Mouse (Mus musculus) cerebellum, adult 2 months (tissue): ENCODE measurements around the gene Klhl29. TPM values are rescaled to one million over a fixed set of nuclear protein-coding genes. Genes with fewer than 3 reads are reported as not detected.

Experiments used
- DNase-seq, 2 experiments: peaks; one replicate each; pipeline ENCODE4 v3.0.0; 2021
- H3K27ac ChIP-seq: fragments of 200-500 bp; 2 replicates; pipeline ENCODE4 v1.5.1; 2012; ENCODE audit warnings: low read length, control low read depth, inconsistent platforms; ENCODE audit not compliant: insufficient read depth
- H3K27me3 ChIP-seq: fragments of 200-500 bp; 2 replicates; pipeline ENCODE4 v1.6.1; 2012; ENCODE audit warnings: inconsistent platforms, mild to moderate bottlenecking, low read length, moderate library complexity; ENCODE audit not compliant: control insufficient read depth, insufficient read depth
- H3K4me1 ChIP-seq: fragments of 200-500 bp; 2 replicates; pipeline ENCODE4 v1.6.1; 2011; ENCODE audit warnings: low read length; ENCODE audit not compliant: control insufficient read depth, insufficient read depth
- H3K4me3 ChIP-seq: fragments of 200-500 bp; replicated peaks from 2 replicates; pipeline ENCODE3; 2011; ENCODE audit warnings: mild to moderate bottlenecking, low read depth, low read length, control low read depth; ENCODE audit not compliant: insufficient read depth
- CTCF ChIP-seq: fragments of 200-500 bp; IDR thresholded peaks from 2 replicates; pipeline ENCODE4 v1.5.1; 2011; ENCODE audit warnings: low read depth, mild to moderate bottlenecking, control low read depth, low read length, moderate library complexity, borderline replicate concordance; ENCODE audit not compliant: insufficient read depth
- POLR2A ChIP-seq: fragments of 200-500 bp; IDR thresholded peaks from 2 replicates; pipeline ENCODE4 v1.6.1; 2011; ENCODE audit warnings: low read length, control low read depth, borderline replicate concordance; ENCODE audit not compliant: insufficient read depth
- WGBS: fragments of 180-500 bp; shearing (Covaris S2); methylation state at CpG from one replicate; pipeline ENCODE4 v1.1.7; 2018; 5-methylcytosine and 5-hydroxymethylcytosine counted together
- polyA plus RNA-seq: library from polyadenylated mRNA; depleted of rRNA; stranded (reverse); fragments of >200 nt; gene quantifications from 2 replicates; pipeline ENCODE4 v1.2.3, GENCODE M21; 2012

Klhl29 gene
- polyA plus RNA-seq, 1 experiment = 15.2 TPM

DNA sequence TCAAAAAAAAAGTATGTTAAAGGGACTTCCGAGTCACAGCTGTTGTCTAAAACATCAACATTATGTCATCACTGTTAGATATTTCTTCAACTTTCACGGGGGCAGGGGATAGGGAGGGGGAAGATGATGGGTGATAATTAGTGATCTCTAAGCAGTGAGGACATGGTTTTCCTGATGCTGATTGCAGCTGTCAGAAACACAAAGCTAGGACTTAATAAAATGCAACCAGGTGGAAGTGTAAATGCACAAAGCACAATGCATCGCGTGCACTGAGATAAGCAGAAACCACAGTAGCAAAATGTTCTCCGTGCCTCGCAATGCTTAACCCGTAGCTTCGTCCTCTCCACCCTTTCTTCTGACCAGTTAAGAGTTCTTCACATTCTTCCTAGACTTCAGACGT is 105.5 kb downstream of the Klhl29 start:
- 84% methylated on average over 9 of the region's 9 CpGs for WGBS
- TF ChIP-seq CTCF (no peak), POLR2A (no peak)
- Histone ChIP-seq H3K27ac (no peak overlapping the region), H3K4me1 (no peaks in the 10 kb centered on the region; the same call in 1 of the 2 replicates), H3K27me3 (no peaks in the 10 kb centered on the region), H3K4me3 (no peak overlapping the region)
- no peak for DNase-seq

DNA sequence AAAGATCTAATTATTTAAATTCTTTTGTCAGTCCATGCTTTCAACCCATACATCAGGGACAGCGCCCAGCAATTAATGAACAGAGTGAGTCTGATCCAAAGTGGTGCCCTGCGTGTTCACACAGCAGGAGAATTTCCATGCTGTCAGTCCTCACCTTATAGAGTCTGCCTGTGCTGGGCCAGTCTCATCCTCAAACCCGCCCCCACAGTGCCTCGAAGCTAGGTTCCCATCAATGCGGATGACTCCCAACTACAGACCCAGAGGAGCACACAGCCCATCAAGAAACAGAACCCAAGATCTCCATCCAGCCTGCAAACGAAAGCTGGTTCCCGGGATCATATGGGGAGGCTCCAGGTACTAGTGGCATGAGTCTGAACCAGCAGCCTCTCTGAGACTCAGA is 106.4 kb downstream of the Klhl29 start:
- TF ChIP-seq POLR2A (no peak), CTCF (no peak)
- DNase-seq = no peak
- no peaks in the 10 kb centered on the region; the same call in 1 of the 2 replicates for H3K4me1 ChIP-seq
- 79% methylated on average over 7 of the region's 7 CpGs for WGBS
- H3K27me3 ChIP-seq = no peaks in the 10 kb centered on the region
- no peak overlapping the region for H3K4me3 ChIP-seq
- H3K27ac ChIP-seq = no peak overlapping the region

DNA sequence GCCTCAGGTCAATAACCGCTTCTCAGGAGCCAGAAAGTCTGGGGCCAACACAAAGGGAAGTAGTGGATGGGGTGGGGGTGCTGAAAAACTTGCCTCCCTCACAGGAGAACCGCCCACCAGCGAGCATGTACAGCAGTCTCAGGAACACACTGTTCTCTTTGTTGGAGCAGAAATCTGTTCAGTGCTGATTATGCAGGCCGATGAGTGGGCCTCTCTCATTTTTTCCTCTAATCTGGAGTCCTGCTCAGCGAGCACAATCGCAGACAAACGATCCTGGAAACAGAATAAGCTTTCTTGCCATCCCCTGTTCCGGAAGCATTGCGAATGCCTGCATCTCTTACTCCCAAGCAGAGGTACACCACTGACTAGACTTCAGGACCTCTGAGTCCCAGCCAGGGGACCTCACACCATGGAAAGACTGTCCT is 107.3 kb downstream of the Klhl29 start:
- Histone ChIP-seq H3K27ac (no peak overlapping the region), H3K27me3 (no peaks in the 10 kb centered on the region), H3K4me1 (peaks cover 2% of the 10 kb centered on the region; the same call in 1 of the 2 replicates), H3K4me3 (no peak overlapping the region)
- TF ChIP-seq POLR2A (no peak), CTCF (no peak)
- WGBS = 74% methylated on average over 9 of the region's 9 CpGs
- DNase-seq = no peak

DNA sequence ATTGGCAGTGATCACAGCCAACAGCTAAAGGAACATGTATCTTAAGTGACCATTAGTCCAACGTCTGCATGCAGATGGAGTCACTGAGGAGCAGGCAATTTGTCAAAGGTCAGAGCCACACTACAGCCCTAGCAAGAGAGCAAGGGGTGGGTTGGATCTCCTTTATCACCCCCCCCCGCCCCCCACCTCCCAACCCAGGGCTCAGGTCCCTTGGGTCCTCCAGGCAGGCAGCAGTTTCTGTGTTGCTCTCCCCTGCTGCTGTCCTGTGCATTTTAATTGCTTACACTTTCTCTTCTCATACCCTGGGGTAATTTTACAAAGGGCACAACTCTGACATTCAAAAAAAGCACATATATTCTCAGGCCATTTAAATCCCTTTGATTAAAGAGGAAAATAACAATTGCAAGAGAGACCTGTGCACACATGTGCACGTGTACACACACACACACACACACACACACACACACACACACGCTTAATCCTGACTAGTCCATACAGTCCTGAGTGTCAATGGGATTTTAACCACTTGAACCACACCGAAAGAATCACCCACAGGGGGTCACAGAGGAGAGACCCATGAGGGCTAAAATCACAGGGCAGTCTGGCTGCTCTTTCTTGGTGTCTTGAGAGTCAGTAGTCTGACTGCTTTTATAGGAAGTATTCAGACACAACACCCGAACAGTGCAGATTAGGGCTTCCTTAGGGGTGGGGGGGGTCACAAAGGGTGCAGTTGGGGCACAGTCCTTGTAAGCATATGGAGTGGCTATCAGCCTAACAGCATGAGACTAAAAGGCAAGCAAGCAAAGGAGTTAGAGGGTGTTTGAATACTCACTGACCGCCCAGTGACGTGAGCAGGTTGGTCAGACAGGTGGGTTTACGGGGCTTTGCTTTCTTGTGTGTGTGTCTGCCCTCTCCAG is 108.0 kb downstream of the Klhl29 start:
- WGBS = 85% methylated on average over 9 of the region's 9 CpGs

DNA sequence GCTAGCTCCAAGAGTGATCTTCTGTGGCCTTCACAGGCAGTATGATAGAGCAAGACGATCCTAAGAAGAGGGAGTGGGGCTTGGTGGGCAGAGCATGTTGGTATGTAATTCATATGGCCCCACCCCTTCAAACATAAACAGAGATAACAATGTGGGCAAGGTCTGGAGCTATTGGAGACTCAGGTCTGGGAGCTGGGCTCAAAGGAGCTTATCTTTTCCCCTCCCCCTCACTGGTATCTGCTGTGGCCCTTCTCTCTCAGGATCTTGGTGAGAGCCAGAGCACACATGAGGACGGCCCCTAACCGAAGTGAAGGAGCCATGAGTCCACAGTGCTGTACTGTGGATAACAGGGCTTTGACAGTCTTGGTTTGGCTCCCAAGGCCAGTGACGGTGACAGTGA is 108.7 kb downstream of the Klhl29 start:
- Histone ChIP-seq H3K4me3 (no peak overlapping the region), H3K27me3 (no peaks in the 10 kb centered on the region), H3K4me1 (peaks cover 2% of the 10 kb centered on the region; the same call in 1 of the 2 replicates), H3K27ac (no peak overlapping the region)
- no peak for TF ChIP-seq CTCF
- no peak for DNase-seq
- 87% methylated on average over 4 of the region's 4 CpGs for WGBS

More for the DNA sequence above, 108.0 kb downstream of the Klhl29 start:
- DNase-seq = no peak
- no peak for TF ChIP-seq CTCF
- no peak for TF ChIP-seq POLR2A
- no peaks in the 10 kb centered on the region for H3K27me3 ChIP-seq
- H3K27ac ChIP-seq = no peak overlapping the region
- H3K4me3 ChIP-seq = no peak overlapping the region
- H3K4me1 ChIP-seq = peaks cover 2% of the 10 kb centered on the region; the same call in 1 of the 2 replicates

DNA sequence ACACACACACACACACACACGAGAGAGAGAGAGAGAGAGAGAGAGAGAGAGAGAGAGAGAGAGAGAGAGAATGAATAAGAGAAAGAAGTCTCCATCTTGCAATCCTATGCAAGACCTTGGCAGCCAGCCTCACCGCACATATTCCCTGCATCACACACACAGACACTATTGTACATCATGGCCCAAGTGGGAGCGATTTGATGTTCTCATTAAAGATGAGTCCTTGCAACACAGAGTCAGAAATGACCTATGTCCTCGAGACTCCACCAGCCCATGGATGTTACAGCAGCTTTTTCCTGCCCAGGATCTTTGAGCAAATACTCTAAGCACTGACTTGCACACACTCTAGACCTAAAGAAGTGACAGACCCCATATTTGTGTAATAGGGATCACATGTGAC is 114.0 kb downstream of the Klhl29 start:
- no peak for DNase-seq
- Histone ChIP-seq H3K4me1 (peaks cover 2% of the 10 kb centered on the region; the same call in 1 of the 2 replicates), H3K27ac (no peak overlapping the region), H3K27me3 (no peaks in the 10 kb centered on the region), H3K4me3 (no peak overlapping the region)
- TF ChIP-seq CTCF (no peak), POLR2A (no peak)
- 84% methylated on average over 4 of the region's 4 CpGs for WGBS

DNA sequence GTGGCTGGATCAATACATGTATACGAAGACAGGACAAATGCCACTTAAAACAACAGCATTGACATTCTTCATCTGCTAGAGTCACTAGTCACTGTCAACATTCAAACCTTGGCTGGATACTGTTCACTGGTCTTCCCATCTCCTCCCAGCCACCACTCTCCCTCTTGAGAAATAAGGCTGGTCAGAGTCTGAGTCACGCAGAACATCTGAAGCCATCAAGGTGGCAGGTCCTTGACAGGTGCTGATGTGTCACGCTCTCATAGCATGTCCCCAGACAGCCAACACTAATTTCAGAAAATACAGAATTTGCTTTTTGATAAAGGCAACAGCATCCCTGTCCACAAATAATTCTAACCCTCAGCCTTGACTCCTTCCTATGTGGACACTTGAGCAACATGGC is 116.7 kb downstream of the Klhl29 start:
- 97% methylated on average over 3 of the region's 3 CpGs for WGBS
- Histone ChIP-seq H3K27me3 (no peaks in the 10 kb centered on the region), H3K27ac (no peak overlapping the region), H3K4me1 (peaks cover 15% of the 10 kb centered on the region), H3K4me3 (no peak overlapping the region)
- TF ChIP-seq CTCF = no peak
- TF ChIP-seq POLR2A = no peak
- DNase-seq = no peak

DNA sequence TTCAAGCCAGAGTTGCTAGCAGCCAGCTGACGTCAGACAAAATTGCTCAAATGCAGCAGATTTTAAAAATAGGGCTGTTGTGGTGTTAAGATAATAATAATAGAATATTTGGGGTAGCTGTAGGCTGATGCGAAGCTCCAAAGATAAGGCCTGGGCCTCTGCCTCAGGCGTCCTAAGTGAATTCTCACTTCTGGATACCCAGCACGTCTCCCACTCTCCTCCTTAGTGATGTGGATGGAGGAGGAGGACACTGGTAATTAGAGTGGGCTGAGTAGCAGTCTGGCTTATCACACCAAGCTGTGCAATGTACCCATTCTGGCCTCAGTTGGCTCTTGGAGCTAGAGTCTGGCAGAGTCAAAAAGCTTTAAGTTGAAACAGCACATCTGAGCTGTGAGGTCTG is 118.3 kb downstream of the Klhl29 start:
- Histone ChIP-seq H3K27ac (no peak overlapping the region), H3K4me1 (peaks cover 19% of the 10 kb centered on the region), H3K4me3 (no peak overlapping the region), H3K27me3 (no peaks in the 10 kb centered on the region)
- DNase-seq = no peak
- no peak for TF ChIP-seq POLR2A
- no peak for TF ChIP-seq CTCF
- 96% methylated on average over 4 of the region's 4 CpGs for WGBS
